Mouse (Mus musculus) erythroblast, embryonic 14.5 days (primary cell): ENCODE measurements at regions not wholly inside any gene's neighbourhood (a gene's known extent, or its start where the extent isn't known, plus 50 kb on each side); places are given as distances from the start of the nearest gene placed in this dataset.

Source experiments
- GATA1 ChIP-seq: IDR thresholded peaks from 2 replicates; pipeline ENCODE4 v1.6.1; 2012; ENCODE audit warnings: low read length, inconsistent platforms, mixed read lengths
- TAL1 ChIP-seq: IDR thresholded peaks from 3 replicates; pipeline ENCODE4 v1.6.1; 2012; ENCODE audit warnings: low read length, inconsistent platforms, mixed read lengths

DNA sequence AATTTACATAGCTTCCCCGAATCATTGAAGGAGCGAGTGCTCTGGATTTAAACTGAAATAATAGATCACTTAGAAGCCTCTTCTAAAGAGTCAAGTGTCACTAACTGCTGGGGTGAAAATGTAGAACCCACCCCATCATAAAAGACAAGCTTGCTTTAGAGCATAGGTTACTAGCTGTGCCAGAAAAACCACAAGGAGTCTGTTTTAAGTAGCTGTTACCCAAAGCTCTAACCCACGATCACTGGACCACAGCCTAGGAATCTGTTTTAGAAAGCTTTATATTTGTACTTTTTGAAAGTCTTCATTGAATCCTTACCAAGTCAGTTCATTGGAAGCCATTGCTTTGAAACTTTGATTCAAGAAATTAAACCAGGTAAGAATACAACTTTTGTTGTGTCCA, 233.7 kb upstream of the Dcn start:
- TF ChIP-seq GATA1 (no peak), TAL1 (no peak)
